Mouse (Mus musculus): Measurements from ENCODE around the gene Disp3.

The Disp3 gene

GRCm38 (mm10) chr4:148287476-148288054 is at the start of gene Disp3:
TSS of gene Disp3 (minus strand) at chr4:148287965.
- DNase-seq (ENCODE audit: low spot score) = no peak

DNA sequence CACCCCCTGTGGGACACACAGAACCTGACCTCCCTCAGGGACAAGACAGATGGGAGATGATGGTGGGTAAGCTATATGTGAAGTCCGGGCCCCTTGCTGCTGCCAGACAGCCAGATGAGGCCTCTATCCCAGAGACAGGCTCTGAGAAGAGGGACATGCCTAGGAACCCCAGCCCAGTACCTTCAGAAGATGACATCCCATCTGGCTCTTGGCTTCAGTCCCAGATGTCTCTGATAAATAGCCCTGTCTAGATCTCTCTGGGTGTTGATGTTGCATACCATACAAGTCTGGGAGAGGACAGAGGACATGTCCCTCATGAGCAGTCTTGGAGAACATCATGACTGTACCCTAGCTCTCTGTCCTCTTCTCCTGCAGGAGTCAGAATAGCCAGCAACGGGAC is 42.5 kb upstream of the Disp3 start:
- DNase-seq (ENCODE audit: low spot score) = no peak

DNA sequence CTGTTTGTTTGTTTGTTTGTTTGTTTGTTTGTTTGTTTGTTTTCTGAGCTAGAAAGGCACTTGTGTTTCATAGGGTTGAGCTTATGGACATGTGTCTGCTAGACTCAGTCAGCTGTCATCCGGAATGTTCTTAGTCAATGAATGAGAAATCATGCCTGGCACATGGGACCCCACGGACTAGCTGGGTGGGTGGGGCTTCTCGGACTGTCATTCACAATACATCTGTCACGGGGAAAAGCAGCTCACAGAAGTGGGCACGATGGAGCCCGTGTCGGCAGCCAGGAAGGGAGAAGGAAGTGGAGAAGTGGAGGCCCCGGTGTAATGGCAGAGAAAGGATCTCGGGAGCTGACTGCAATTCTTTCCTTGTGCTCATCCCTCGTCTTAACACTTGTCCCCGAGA is 41.7 kb upstream of the Disp3 start:
- no peak for DNase-seq (ENCODE audit: low spot score)

- DNase-seq (ENCODE audit: low spot score) = no peak
Measured at GRCm38 (mm10) chr4:148328237-148328636, 40.5 kb upstream of the Disp3 start.

- no peak for DNase-seq (ENCODE audit: low spot score)
Measured at GRCm38 (mm10) chr4:148327266-148327997, 39.7 kb upstream of the Disp3 start.

GRCm38 (mm10) chr4:148326791-148327190 is 39.0 kb upstream of the Disp3 start:
- DNase-seq (ENCODE audit: low spot score) = no peak

DNA sequence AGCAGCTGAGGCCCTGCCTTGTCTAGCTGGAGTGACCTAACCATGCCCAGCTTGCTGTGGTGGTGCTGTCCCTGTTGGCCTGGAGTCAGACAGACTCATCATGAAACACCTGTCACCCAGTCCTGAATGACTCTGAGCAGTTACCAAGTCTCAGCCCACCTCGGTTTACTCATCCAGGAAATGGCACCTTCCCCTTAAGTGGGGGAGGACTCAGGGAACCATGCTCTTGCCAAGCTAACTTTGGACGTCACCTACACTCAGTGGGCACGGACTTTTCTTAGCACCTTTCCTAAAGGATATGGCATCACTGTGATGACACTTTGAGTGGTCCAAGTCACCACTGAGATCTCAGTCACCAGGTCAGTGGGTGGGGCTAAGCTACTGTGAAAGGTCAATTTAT is 38.2 kb upstream of the Disp3 start:
- no peak for DNase-seq (ENCODE audit: low spot score)

DNA sequence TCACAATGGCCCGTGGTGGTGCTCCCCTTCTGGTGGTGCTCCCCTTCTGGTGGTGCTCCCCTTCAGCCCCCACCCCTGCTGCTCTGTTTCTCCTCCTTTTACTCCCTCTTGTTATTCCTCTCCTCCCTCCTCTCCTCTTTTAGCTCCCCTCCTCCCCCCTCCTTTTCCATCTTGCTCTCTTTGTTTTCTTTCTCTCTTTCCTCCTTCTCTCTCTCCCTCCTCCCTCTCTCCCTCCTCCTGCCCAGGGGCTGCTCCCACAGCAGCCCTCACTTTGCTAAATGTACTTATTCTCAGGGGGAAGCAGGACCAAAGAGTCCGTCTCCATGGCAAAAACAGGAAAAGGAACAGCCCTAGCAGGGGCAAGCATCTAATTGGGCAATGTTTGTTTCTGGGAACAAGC is 37.3 kb upstream of the Disp3 start:
- DNase-seq (ENCODE audit: low spot score) = no peak

DNA sequence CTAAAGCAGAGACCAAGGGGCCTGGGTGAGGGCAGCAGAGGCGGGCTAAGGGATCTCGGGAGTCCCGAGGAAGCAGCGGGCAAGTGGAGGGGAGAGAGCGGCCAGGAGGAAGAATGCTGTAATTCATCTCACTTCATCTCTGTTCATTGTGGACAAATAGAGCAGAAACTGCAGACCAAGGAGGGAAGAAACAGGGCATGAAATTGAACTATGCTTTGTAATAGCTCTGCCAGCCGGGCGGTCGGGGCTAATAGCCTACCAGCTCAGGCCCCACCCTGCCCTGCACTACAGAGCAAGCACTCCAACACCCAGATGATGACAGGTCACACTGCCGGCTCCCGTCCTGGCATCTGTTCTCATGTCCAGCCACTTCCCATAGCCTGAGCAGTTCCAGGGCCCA is 34.4 kb upstream of the Disp3 start:
- DNase-seq (ENCODE audit: low spot score) = no peak

GRCm38 (mm10) chr4:148319366-148319765 is 31.6 kb upstream of the Disp3 start:
- no peak for DNase-seq (ENCODE audit: low spot score)

- no peak for DNase-seq (ENCODE audit: low spot score)
Measured at GRCm38 (mm10) chr4:148315377-148316175, 27.8 kb upstream of the Disp3 start.

DNA sequence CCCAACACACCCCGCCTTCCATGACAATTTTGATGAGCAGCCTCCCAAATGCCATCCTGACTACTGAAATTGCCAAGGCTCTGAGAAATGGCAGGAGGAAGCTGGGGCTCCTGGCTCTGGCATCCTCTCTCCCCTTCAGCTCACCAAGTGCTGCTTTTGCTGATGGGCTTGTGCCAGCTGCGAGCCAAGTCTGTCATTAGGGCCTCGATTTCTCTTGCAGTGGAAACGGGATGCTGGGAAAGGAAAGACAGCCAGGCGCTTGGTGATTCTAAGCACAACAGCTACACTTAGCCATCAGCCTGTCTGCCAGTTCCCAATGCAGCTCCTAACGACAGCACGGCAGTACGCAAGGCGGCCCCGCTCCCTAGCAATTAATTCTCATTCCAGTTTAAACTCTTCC is 26.6 kb upstream of the Disp3 start:
- no peak for DNase-seq (ENCODE audit: low spot score)

- no peak for DNase-seq (ENCODE audit: low spot score)
Measured at GRCm38 (mm10) chr4:148313601-148314000, 25.8 kb upstream of the Disp3 start.

DNA sequence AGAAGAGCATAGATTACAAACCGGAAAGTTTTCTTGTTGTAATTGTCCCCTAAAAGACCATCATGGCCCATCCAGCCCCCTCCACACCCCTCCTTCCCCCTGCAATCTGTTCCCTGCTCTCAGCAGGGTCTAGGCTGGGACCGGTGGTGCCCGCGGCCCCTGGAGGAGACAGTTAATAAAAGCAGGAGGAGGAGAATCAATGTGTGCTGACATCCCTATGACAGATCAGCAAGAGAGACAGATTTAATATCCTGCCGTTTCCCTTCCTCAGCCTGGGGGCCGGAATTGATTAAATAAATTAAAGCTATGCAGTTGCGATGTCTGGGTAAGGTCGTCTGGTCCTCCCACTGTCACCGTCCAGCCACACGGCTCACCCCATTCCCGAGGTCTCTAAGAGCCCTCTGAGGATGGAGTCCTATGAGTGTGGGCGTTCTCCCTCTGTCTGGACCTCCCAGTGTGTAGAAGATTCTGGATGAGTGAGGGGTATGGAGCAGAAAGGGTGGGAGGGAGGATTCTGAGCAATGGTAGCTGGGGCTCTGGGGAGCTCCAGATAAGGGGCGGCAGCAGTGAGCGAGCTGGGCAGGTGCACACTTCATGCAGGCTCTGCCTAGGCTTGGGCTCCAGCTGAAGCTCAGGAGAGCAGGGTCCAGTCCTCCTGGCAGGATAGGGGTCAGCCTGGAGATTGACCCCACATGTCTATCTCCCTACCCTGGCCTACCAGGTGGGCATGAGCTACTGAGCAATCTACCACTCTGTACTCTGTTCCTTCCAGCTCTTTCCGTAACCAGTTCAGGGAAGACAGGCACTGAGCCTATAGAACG is 24.7 kb upstream of the Disp3 start:
- no peak for DNase-seq (ENCODE audit: low spot score)

DNA sequence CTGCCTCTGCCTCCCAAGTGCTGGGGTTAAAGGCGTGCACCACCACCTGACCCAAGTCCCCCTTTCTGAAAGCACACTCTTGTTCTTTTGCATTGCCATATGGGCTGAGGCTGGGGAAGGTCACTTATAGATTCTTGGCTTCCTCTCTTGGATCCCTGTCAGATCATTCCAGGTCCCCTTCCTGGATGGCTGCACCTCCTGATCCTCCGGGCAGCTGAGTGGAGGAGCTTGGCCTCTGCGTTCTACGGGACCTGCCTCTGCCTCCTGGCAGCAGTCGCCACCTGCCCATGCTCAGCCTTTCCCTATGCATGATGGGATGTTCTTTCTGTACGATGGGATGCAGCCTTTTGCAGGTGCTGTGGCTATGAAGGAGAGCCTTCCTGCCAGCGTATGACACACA is 23.1 kb upstream of the Disp3 start:
- DNase-seq (ENCODE audit: low spot score) = no peak

GRCm38 (mm10) chr4:148310126-148310525 is 22.4 kb upstream of the Disp3 start:
- DNase-seq (ENCODE audit: low spot score) = no peak

DNA sequence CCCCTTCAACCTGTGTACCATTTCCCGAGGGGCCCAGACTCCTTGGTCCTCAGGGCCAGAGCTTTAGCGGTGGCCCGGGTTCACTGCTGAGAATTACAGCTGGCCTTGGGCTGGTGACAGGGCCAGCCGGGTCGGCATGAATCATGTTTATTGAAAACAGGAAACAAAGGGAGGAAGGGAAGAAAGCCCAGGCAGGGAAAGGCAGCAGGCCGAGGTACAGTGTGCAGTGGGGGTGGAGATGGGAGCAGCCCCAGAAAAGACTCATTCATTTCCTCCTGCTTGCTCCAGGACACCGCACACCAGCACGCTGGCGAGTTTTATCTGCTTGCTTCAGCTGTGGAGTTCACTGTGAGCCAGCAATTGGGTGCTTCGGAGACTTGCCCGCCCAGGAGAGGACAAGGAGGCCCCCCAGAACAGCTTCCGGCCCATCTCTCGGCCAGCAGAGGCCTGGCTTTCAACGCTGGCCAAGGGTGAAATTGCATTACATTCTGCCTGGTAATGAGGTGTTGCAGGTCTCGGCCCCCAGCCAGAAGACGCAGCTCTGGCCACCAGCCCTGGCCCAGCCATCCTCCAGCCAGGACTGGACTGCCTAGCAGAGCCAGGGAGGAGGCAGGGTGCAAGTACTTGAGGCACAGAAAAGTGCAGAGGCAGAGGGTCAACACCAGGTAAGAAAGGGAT is 18.8 kb upstream of the Disp3 start:
- no peak for DNase-seq (ENCODE audit: low spot score)

- DNase-seq (ENCODE audit: low spot score) = no peak
Measured at GRCm38 (mm10) chr4:148298720-148299119, 11.0 kb upstream of the Disp3 start.

- no peak for DNase-seq (ENCODE audit: low spot score)
Measured at GRCm38 (mm10) chr4:148297640-148298039, 9.9 kb upstream of the Disp3 start.

DNA sequence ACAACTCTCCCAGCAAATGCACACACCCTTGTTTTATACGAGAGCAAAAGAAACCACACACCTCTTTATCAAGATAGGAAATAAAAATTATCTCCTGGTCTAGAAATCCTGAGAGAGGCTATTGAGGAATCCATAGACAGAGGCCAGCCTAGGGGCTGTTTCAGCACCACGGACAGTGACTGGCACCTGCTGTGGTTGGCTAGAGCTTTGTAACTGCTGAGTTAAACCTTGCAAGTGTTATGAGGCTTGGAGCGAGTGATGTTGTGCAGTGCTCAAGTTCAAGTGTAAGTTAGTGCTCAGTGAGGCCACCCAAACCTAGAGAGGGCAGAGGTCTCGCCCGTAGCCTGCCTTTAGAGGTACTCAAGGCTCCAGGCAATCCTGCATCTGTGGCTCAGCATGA is 5.6 kb upstream of the Disp3 start:
- DNase-seq (ENCODE audit: low spot score) = no peak

DNA sequence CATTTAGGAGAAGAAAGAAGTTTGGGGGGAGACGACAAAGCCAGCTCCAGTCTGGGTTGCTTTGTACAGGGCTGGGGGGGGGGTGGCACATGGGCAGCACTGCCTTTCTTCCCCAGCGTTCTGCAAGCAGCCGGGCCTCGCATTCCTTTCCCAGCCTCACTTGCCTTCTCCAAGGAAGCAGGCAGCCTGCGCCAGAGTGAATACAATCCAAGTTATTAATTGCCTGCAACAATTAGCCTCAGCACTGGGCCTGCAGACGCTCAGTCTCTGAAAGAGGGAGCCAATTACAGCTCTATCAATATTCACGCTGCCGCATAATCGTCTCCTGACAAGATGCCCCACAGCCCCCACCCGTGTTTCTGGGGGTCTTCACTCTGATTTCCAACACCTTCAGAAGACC is 4.1 kb upstream of the Disp3 start:
- no peak for DNase-seq (ENCODE audit: low spot score)

- DNase-seq (ENCODE audit: low spot score) = no peak
Measured at GRCm38 (mm10) chr4:148291080-148291479, 3.3 kb upstream of the Disp3 start.

Data from T-cell, adult 2 months (primary cell).